Mouse (Mus musculus): ENCODE results near the gene Zfp472.

The Zfp472 gene

DNA sequence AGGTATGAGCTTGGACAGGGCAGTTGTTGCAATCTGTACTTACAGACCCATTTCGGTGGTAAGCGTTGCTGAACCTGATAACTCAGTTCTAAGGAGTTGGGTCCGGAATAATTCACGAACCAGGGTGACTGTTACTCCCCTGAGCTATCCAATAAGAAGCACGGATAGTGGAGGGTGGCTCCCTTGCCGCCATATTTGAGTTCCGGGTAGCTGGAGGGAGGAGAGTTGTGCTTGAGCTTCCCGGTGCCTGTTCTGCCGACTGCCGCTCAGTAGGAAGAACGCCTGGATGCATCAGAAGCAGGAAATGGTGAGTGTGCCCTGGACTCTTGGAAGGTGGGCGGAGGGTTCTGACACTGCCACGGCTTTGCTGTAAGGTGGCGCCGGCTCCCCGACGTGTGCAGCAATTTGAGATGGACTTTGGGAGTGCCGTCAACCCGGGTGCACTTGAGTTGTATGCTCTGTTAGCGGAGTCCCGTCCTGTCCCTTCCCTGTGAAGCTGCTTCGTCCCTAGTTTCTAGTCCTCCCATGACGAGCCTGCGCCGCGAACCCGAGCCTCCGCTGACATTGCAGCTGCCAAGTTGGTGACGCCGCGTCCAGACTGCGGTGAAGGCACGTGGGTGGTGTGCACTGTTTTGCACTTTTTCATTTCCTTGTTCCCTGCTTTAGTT is at the start of gene Zfp472:
Zfp472 (plus strand) TSS at position 192 of the 668 bp plus-strand sequence.
- peak; percentile 89 for DNase-seq (ENCODE audit: low read depth, low spot score)

DNA sequence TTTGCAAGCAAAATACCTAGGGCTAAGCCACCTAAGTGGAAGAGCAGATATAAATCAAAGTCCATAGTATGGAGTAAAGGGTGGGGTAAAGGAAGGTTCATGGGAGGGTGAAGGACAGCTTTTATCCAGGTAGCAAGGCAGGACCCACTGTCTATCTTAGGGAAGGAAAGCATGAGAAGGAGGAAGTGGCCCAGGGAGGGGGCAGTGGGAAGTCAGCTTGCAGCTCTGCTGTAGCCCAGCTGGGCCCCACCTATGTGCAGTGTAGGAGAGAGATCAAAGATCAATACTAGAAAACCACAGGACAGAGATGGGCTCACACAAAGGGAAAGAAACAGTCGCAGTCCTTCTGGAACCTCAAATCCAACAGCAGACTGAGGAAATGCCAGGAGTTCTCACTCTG is 49.5 kb upstream of the Zfp472 start:
- no peak for DNase-seq (ENCODE audit: low read depth, low spot score)

DNA sequence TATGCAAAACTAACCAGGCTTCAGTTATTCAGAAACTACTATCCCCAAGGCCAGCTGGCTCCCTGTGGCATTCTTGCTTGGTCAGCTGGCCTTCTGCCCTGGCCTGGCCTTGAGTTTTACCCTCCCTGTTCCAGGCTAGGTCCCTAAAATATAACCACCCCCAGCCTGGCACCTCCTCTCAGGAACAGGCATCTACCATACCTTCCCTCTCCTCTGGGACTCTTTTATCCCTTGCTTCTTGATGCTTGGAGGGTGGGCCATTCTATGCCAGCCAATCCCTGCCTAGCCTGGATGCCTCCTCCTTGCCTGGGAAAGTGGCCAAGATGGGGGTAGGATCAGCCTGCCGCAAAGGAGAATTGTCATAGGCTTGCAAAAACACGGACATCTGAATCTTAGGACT is 48.5 kb upstream of the Zfp472 start, which contains the start of gene Cyp4f14:
Cyp4f14 (minus strand) TSS at position 212 of the 400 bp plus-strand sequence.
- DNase-seq (ENCODE audit: low read depth, low spot score), result no peak

DNA sequence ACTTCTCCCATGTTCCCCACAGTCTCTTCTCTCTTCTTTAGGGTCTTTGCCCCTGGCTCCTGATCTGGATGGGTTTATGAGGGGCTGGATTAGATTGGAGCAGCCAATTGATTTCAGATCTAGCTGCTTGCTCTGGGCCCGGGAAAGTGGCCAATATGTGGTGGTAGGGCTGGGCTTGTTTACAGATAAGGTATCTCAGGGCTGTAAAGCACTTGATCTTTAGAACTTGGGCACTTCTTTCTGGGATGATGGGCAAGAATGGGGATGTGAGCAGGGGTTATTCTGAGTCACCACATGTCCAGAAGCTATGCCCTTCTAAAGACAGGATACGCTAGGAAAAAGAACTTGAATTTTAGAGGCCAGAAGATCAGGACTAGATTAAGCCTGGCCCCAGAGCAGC is 46.5 kb upstream of the Zfp472 start:
- DNase-seq (ENCODE audit: low read depth, low spot score), result no peak

DNA sequence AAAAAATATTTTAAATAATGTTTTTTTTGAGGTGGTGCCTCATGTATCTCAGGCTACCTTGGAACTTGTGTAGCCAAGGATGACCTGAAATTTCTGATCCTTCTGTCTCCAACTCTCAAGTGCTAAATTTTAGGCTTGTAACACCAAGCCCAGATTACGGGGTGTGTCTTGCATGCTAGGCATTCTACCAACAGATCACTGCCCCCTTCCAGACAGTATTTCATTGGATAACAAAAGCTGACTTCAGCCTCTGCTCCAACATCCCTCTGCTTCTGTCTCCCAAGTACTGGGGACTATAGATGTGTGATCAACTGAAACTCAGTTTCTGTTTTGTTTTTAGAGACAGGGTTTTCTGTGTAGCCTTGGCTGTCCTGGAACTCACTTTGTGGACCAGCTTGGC is 41.9 kb upstream of the Zfp472 start:
- no peak for DNase-seq (ENCODE audit: low read depth, low spot score)

DNA sequence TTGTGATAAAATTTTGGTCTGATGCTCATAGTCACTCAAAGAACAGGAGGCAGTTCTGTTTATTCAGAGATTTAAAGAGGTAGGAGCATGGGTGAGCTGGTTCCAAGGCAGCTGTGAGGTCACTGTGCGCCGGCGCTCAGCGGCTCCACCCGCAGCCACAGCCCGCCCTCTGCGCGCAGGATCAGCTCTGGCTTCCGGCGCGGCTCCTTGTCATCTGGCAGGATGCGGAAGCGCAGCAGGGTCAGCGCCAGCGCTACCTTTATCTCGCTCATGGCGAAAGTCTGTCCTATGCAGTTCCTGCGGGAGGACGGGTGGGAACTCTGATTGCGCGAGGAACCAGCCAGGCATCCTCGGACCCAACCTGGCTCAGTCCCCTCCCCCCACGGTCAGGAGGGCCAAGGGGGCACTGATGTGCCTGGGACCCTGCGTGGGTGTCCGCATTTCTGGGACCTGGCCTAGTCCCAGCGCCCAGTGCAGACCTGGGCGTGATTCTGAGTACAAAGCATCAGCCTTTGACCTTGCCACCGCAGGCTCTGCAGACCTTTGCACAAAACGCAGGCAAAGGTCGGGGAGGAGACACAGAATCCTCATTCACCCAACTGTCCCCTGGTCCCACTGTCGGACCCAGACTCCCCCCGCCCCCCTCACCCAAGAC is 40.8 kb upstream of the Zfp472 start:
- DNase-seq (ENCODE audit: low read depth, low spot score), result peak; percentile 68

DNA sequence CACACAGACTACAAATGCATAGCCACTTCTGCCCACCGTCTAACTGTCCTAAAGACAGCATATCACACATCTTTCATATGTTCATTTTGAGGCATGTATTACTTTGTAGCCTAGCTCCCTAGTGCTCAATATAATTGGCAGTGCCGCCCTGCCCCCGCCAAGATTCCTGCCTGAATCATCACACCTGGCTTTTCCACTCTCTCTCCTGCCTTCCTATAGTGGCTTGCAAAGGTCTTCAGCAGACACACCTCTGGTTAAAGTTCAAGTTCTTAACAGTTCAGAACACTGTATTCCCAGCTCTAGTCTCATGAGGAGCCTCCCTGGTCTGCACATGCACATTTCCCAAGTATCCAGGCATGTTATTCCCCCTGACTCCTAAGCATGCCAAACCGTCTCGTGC is 37.8 kb upstream of the Zfp472 start:
- DNase-seq (ENCODE audit: low read depth, low spot score), result no peak

DNA sequence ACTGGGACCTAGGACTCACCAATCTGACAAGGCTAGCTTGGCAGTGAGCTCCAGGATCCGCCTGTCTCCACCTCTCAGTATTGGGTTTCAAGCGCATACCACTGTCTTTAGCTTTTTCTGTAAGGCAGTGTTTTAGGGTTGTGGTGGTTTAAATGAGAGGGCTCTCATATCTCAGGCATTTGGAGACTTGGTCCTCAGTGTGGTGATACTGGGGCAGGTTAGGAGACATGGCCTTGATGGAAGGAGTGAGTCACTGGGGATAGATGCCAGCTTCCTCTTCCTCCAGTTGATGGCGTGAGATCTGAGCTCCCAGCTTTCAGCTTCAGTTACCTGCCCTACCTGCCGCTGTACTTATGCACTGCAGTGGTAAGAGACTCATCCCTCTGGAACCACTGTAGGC is 25.8 kb upstream of the Zfp472 start:
- DNase-seq (ENCODE audit: low read depth, low spot score), result no peak

DNA sequence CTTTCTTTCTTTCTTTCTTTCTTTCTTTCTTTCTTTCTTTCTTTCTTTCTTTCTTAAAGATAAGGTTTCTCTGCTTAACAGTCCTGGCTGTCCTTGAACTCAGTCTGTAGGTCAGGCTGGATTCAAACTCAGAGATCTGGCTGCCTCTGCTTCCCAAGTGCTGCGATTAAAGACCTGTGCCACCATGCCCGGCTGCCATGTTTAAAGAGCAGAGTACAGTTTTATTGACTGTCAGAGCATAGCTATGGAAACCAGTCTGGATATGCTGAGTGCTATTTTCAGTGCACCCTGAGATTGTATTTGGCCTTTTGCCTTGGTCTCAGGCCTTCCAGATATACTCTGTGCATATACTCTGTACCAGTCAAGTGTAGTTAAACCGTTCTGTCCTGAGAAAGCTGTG is 22.0 kb upstream of the Zfp472 start:
- DNase-seq (ENCODE audit: low read depth, low spot score), result no peak

DNA sequence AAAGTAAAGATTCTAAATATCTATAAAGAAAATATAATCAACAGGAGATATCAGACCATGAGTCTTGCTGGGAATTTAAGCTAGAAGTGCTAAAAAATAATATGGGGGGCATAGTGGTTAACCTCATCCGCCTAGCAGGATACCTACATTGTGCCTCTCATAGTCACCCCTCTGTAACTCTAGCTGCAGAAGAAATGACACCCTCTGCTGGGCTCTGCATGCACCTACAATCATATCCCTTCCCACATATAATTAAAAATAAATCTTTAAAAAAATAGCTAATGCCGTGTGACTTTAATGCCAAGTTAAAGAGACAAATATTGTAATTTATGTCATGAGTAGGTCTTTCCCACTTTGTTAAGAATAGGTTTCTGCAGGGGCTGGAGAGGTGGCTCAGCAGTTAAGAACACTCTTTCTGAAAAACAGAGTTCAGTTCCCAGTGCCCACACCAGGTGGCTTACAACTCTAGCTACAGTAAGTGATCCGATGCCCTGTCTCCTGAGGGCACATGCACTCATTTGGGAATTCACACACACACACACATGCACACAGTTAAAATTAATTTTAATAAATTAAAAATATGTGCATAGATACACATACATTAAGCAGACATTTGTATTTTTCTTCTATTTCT is 21.1 kb upstream of the Zfp472 start:
- DNase-seq (ENCODE audit: low read depth, low spot score), result no peak

DNA sequence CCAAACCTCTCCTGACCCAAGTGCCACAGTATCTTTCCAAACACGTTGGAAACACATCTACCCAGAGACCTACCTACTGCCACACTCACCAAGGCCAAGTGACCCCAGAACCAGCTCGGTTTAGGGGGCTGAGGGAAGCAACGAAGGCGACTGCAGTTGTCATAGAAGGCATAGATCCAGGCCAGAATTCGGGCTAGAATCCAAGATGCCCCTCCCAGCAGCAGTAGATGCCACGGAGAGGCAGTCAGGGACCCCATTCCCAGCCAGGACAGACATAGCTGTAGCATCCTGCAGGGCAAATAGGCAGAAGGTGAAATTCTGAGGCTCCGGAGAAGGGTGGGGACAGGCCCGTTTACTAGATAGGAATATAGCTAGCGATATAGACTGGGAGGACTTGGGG is 18.9 kb upstream of the Zfp472 start:
- DNase-seq (ENCODE audit: low read depth, low spot score), result no peak

DNA sequence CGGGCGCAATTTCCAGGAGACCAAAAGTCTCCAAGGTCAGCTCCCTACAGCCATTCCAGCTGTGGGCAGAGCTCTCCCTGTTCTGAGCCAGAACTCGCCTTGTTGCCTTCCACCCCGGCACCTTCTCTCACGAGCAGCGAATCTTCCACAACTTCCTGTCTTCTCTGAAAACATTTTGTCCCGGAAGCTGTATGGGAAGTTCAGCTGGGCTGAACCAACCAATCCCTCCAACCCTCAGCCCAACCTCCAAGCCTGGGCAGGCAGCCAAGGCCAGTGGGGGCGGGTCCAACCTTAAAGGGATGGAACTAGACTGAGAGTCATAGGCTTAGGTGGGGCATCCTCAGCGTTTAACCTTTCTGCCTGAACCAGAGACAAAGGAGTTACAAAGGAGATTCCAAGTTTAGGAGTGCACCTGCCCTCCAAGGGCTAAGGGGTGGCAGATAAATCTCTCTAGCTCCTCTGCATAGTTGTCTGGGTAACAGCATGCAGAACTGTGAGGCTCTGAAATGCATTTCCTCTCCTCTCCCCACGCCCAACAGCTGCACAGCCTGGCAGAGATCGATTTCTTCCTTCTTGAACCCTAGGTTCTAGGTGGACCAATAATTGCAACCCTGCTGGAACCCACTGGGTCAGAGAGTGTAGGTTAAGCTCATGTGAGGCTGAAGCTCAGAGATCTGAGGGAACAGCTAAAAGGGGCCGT is 18.2 kb upstream of the Zfp472 start, which contains the start of gene Cyp4f13:
Cyp4f13 (minus strand) TSS at position 188 of the 700 bp plus-strand sequence.
- DNase-seq (ENCODE audit: low read depth, low spot score), result peak; percentile 84

DNA sequence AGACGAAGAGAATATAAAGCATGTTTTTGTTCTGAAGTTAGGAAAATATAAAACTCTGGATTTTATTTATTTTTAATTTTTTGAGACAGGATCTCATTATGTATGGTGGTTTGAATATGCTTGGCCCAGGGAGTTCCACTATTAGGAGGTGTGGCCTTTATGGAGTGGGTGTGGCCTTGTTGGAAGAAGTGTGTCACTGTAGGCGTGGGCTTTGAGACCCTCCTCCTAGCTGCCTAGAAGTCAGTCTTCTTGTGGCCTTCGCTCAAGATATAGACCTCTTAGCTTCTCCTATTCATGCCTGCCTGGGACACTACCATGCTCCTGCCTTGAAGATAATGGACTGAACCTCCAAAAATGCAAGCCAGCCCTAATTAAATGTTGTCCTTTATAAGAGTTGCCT is 15.5 kb upstream of the Zfp472 start:
- no peak for DNase-seq (ENCODE audit: low read depth, low spot score)

DNA sequence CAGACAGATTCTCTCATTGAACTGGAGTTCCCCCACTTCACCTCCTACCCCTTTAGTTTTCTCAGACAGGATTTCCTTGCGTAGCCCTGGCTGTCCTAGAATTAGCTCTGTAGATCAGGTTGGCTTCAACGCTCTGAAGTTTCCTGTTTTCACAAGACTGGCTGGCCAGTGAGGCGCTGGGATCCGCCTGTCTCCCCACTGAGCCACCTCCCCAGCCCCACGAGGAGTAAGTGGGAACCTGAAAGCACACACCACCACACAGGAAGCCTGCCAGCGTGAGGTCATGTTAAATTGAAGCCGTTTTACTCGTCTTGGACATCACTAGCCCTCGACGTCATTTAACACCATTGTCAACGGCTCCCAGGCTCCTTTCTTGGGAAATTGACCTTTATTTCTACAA is 14.6 kb upstream of the Zfp472 start:
- DNase-seq (ENCODE audit: low read depth, low spot score), result no peak

DNA sequence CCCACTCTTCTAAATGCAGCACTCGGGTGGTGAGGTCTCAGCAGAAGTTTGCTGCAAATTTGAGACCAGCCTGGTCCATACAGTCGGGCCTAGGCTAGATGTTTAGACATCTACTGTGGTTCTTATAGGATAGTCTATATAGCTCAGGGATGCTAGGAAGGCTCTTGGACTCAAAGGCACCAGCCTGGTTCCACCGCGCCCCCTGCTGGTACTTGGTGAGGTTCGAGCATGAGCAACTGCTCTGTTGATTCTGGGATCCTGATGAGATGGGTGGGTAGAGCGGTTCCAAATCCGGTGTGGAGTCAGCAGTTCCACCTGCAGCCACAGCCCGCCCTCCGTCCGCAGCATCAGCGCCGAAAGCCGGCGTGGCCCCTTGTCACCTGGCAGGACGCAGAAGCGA is 14.2 kb upstream of the Zfp472 start:
- DNase-seq (ENCODE audit: low read depth, low spot score), result peak; percentile 71

DNA sequence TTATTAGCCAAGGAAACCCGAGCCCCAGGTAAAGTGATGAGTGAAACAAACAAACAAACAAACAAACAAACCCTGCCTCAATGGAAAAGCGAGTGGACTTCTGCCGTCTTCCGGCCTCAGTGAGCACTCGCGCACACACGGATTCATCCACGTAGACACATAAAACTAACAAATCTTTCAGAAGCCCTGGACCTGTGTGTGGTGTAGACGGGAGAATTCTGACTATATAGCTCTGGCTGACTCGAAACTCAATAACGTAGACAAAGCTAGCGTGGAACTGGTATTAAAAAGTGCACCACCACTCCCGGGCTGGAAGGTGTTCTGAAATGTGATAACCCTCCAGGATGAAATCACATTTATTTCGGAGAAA is 376 bp upstream of the Zfp472 start:
- no peak for DNase-seq (ENCODE audit: low read depth, low spot score)

DNA sequence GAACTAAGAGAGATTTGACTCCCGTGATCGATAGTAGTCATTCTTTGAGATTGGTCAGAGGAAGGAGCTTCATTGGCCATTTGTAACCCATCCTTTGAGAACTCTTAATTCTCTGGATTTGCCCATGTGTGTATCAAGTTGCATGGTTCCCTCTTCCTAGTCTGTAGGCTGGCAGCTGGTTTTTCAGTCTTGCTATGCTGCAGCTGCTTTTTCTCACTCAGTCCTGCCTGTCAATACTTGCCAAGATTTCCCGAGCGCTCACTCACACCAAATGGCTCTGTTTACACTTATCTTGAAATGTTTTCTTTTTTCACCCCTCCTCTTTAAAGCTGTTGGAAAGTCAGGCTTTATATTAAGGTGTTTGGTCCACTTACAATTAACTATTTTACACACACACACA is 15.7 kb downstream of the Zfp472 start:
- DNase-seq (ENCODE audit: low read depth, low spot score), result no peak

DNA sequence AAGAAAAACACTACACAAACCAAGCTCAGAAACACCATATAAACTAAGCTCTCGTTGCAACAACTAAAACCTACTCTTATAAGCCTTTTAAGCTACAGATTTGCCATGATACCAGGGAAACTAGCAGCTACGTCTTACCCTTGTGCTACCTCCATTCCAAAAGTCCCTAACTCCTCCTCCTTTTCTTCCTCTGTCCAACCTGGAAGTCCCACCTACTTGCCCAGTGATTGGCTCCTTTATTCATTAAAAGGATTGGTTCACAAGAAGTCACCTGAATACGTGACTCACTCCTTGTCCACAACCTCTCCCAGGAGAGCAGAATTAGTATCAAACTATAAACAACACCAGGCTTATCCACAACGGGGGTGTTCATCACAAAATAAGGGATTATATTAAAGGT is 20.7 kb downstream of the Zfp472 start:
- DNase-seq (ENCODE audit: low read depth, low spot score), result no peak

DNA sequence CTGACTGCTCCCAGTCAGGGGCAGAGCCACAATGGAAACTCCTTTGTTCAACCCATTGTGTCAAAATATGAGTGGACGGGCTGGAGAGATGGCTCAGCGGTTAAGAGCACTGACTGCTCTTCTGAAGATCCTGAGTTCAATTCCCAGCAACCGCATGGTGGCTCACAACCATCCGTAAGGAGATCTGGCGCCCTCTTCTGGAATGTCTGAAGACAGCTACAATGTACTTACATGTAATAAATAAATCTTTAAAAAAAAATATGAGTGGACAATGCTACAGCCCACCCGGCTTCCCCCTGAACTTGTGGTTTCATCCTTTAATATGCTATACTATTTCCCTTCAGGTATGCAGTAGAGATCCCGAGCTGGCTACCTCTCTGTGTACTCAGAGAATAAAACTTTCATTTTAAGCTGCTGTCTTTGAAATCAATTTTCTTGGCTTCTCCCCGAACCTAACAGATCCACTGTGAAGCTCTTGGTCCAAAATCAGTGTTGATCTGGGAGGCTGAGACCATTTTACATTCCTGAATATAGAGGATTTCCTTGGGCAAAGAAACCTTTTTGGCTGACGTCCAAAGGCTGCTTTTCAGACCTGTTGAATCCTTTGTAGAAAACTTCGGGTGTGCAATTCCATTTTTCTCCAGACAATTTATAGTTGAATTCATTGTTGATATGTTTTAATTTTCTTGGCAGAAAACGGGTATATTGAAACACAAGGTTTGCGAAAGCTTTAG is 26.5 kb downstream of the Zfp472 start:
- DNase-seq (ENCODE audit: low read depth, low spot score), result no peak

DNA sequence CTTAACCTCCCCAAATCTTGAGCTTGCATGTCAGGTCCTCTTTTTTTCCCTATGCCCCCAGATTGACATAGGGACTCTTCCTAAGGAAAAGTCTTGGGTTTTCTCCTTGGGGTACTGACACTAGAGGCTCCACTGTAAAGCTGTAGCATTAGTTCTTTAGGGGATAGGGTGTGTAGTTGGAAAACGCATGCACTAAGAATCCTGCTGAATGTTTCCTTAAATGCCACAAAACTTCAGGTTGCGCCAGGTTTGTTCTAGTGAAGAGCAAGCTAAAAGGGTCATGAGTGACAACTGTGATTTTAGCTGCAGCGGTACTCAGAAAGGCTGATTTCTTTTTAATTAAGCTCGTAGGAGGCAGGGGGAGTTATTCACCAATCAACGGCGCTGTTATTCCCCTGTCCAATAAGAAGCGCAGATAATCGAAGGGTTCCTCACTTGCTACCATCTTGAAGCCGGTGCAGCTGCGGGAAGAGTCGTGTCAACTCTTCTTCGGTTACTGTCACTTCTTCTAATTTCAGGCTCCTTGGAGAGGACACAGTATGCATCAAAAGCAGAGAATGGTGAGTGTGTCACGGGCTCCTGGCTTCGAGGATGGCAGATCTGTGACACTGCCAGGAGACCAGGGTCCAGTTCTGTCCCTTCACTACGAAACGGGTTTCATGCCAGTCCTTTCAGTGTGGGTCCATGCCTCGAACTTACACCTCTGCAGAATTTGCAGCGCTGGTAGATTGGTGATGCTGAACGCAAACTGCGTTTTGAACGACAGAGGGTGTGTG is 27.3 kb downstream of the Zfp472 start, which contains the start of gene Zfp952:
Zfp952 (plus strand) TSS at position 431 of the 776 bp plus-strand sequence.
- DNase-seq (ENCODE audit: low read depth, low spot score), result peak; percentile 85

DNA sequence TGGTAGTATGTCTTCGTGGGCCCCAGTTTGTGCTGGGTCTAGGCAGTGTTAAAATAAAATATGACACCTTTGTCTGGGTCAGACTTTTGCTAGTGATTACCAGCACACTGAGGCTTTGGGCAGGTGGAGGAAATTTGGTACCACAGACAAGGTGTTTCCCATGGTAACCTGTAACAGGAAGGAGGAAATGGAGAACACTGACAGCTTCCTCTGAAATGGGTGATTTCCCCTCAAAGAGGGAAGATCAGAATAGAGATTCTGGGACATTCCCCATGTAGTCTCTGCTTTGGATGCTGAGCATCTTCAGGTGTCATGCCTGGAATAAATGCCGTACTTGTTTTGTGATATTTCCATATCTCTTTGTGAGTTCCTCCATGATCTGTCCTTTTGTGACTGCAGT is 32.9 kb downstream of the Zfp472 start:
- no peak for DNase-seq (ENCODE audit: low read depth, low spot score)

Data from retina, postnatal 7 days (tissue).